Mouse (Mus musculus) lung, adult 2 months (tissue): ENCODE data around the gene Wasf3.

ENCODE experiments used
- CTCF ChIP-seq: fragments of 200-500 bp; IDR thresholded peaks from 2 replicates; pipeline ENCODE4 v1.5.1; 2011; ENCODE audit warnings: mild to moderate bottlenecking, low read length, control low read depth; ENCODE audit not compliant: insufficient read depth
- POLR2A ChIP-seq: fragments of 200-500 bp; IDR thresholded peaks from 2 replicates; pipeline ENCODE4 v1.6.1; 2011; ENCODE audit warnings: low read depth, mild to moderate bottlenecking, control low read depth, low read length, borderline replicate concordance; ENCODE audit errors: extremely low read depth

- TF ChIP-seq CTCF (no peak), POLR2A (no peak)
Measured at GRCm38 (mm10) chr5:146440273-146440672, 55.5 kb downstream of the Wasf3 start.
